Mouse (Mus musculus): ENCODE results near the gene Sugp1. TPM values are rescaled to one million over a fixed set of nuclear protein-coding genes. Genes with fewer than 3 reads are reported as not detected.
A peak's percentile ranks its signal among the peaks of the same experiment; 100 is the strongest.

Gene Sugp1
- polyA plus RNA-seq, 1 experiment = 10.9 TPM

- WGBS = 5% methylated on average over 56 of the region's 56 CpGs
- Histone ChIP-seq H3K27ac (ENCODE audit: insufficient read depth, low read depth, low read length) (no peak overlapping the region), H3K4me3 (ENCODE audit: insufficient read depth, low read depth, low read length) (no peak overlapping the region), H3K36me3 (ENCODE audit: control insufficient read depth, insufficient read depth, low read length) (no peaks in the 10 kb centered on the region), H3K27me3 (replicated peaks; ENCODE audit: control insufficient read depth, insufficient read depth, low read length) (0 out of 2 replicates have a peak, but pooled peaks cover 3% of the 10 kb centered on the region), H3K4me1 (ENCODE audit: control insufficient read depth, insufficient read depth, low read length) (no peaks in the 10 kb centered on the region)
- no peak for TF ChIP-seq POLR2A (IDR thresholded peaks at IDR 0.05; ENCODE audit: low read depth, low read length)
- TF ChIP-seq CTCF (conservative IDR thresholded peaks at IDR 0.05; ENCODE audit: insufficient read depth, insufficient read length, low read depth, low read length) = peak; percentile 60
- peak; percentile 38 for DNase-seq
These were observed 45.4 kb downstream of the Sugp1 start for GRCm38 (mm10) chr8:70087836-70088650.

- DNase-seq = no peak
- Histone ChIP-seq H3K4me3 (ENCODE audit: insufficient read depth, low read depth, low read length) (no peak overlapping the region), H3K27ac (ENCODE audit: insufficient read depth, low read depth, low read length) (no peak overlapping the region), H3K27me3 (replicated peaks; ENCODE audit: control insufficient read depth, insufficient read depth, low read length) (0 out of 2 replicates have a peak, but pooled peaks cover 3% of the 10 kb centered on the region), H3K4me1 (ENCODE audit: control insufficient read depth, insufficient read depth, low read length) (no peaks in the 10 kb centered on the region), H3K36me3 (ENCODE audit: control insufficient read depth, insufficient read depth, low read length) (no peaks in the 10 kb centered on the region)
- 65% methylated on average over 9 of the region's 9 CpGs for WGBS
- no peak for TF ChIP-seq POLR2A (IDR thresholded peaks at IDR 0.05; ENCODE audit: low read depth, low read length)
- TF ChIP-seq CTCF (conservative IDR thresholded peaks at IDR 0.05; ENCODE audit: insufficient read depth, insufficient read length, low read depth, low read length) = no peak
These were observed 46.8 kb downstream of the Sugp1 start for GRCm38 (mm10) chr8:70089296-70089960.

GRCm38 (mm10) chr8:70092786-70093185, 50.2 kb downstream of the Sugp1 start:
- 63% methylated on average over 8 of the region's 8 CpGs for WGBS
- no peak for TF ChIP-seq POLR2A (IDR thresholded peaks at IDR 0.05; ENCODE audit: low read depth, low read length)
- TF ChIP-seq CTCF (conservative IDR thresholded peaks at IDR 0.05; ENCODE audit: insufficient read depth, insufficient read length, low read depth, low read length) = no peak
- no peak overlapping the region for H3K4me3 ChIP-seq (ENCODE audit: insufficient read depth, low read depth, low read length)

GRCm38 (mm10) chr8:70099276-70099675, 56.7 kb downstream of the Sugp1 start:
- no peak for TF ChIP-seq CTCF (conservative IDR thresholded peaks at IDR 0.05; ENCODE audit: insufficient read depth, insufficient read length, low read depth, low read length)
- no peak for TF ChIP-seq POLR2A (IDR thresholded peaks at IDR 0.05; ENCODE audit: low read depth, low read length)
- H3K36me3 ChIP-seq (ENCODE audit: control insufficient read depth, insufficient read depth, low read length) = no peaks in the 10 kb centered on the region
- WGBS = 69% methylated on average over 8 of the region's 8 CpGs

More at GRCm38 (mm10) chr8:70092786-70093185, 50.2 kb downstream of the Sugp1 start:
- Histone ChIP-seq H3K36me3 (ENCODE audit: control insufficient read depth, insufficient read depth, low read length) (no peaks in the 10 kb centered on the region), H3K4me1 (ENCODE audit: control insufficient read depth, insufficient read depth, low read length) (no peaks in the 10 kb centered on the region), H3K27ac (ENCODE audit: insufficient read depth, low read depth, low read length) (no peak overlapping the region), H3K27me3 (replicated peaks; ENCODE audit: control insufficient read depth, insufficient read depth, low read length) (0 out of 2 replicates have a peak, but pooled peaks cover 3% of the 10 kb centered on the region)
- no peak for DNase-seq

GRCm38 (mm10) chr8:70100241-70100640, 57.6 kb downstream of the Sugp1 start:
- DNase-seq = no peak
- TF ChIP-seq CTCF (conservative IDR thresholded peaks at IDR 0.05; ENCODE audit: insufficient read depth, insufficient read length, low read depth, low read length) (no peak), POLR2A (IDR thresholded peaks at IDR 0.05; ENCODE audit: low read depth, low read length) (no peak)
- Histone ChIP-seq H3K27me3 (replicated peaks; ENCODE audit: control insufficient read depth, insufficient read depth, low read length) (no peaks in the 10 kb centered on the region), H3K27ac (ENCODE audit: insufficient read depth, low read depth, low read length) (no peak overlapping the region), H3K36me3 (ENCODE audit: control insufficient read depth, insufficient read depth, low read length) (no peaks in the 10 kb centered on the region), H3K4me1 (ENCODE audit: control insufficient read depth, insufficient read depth, low read length) (no peaks in the 10 kb centered on the region), H3K4me3 (ENCODE audit: insufficient read depth, low read depth, low read length) (no peak overlapping the region)
- 76% methylated on average over 8 of the region's 8 CpGs for WGBS

More at GRCm38 (mm10) chr8:70099276-70099675, 56.7 kb downstream of the Sugp1 start:
- H3K27ac ChIP-seq (ENCODE audit: insufficient read depth, low read depth, low read length) = no peak overlapping the region
- H3K27me3 ChIP-seq (replicated peaks; ENCODE audit: control insufficient read depth, insufficient read depth, low read length) = no peaks in the 10 kb centered on the region
- no peak overlapping the region for H3K4me3 ChIP-seq (ENCODE audit: insufficient read depth, low read depth, low read length)
- DNase-seq = no peak
- no peaks in the 10 kb centered on the region for H3K4me1 ChIP-seq (ENCODE audit: control insufficient read depth, insufficient read depth, low read length)

GRCm38 (mm10) chr8:70104506-70104905, 61.9 kb downstream of the Sugp1 start:
- peak; percentile 52 for DNase-seq
- H3K27me3 ChIP-seq (replicated peaks; ENCODE audit: control insufficient read depth, insufficient read depth, low read length) = no peaks in the 10 kb centered on the region
- TF ChIP-seq CTCF (conservative IDR thresholded peaks at IDR 0.05; ENCODE audit: insufficient read depth, insufficient read length, low read depth, low read length) = peak; percentile 88
- no peak for TF ChIP-seq POLR2A (IDR thresholded peaks at IDR 0.05; ENCODE audit: low read depth, low read length)
- no peaks in the 10 kb centered on the region for H3K4me1 ChIP-seq (ENCODE audit: control insufficient read depth, insufficient read depth, low read length)
- H3K27ac ChIP-seq (ENCODE audit: insufficient read depth, low read depth, low read length) = no peak overlapping the region
- WGBS = 11% methylated on average over 6 of the region's 6 CpGs
- H3K36me3 ChIP-seq (ENCODE audit: control insufficient read depth, insufficient read depth, low read length) = no peaks in the 10 kb centered on the region
- H3K4me3 ChIP-seq (ENCODE audit: insufficient read depth, low read depth, low read length) = no peak overlapping the region

GRCm38 (mm10) chr8:70104922-70105321, 62.3 kb downstream of the Sugp1 start:
- no peaks in the 10 kb centered on the region for H3K4me1 ChIP-seq (ENCODE audit: control insufficient read depth, insufficient read depth, low read length)
- DNase-seq = no peak
- H3K4me3 ChIP-seq (ENCODE audit: insufficient read depth, low read depth, low read length) = no peak overlapping the region
- no peak for TF ChIP-seq POLR2A (IDR thresholded peaks at IDR 0.05; ENCODE audit: low read depth, low read length)
- TF ChIP-seq CTCF (conservative IDR thresholded peaks at IDR 0.05; ENCODE audit: insufficient read depth, insufficient read length, low read depth, low read length) = no peak
- no peaks in the 10 kb centered on the region for H3K36me3 ChIP-seq (ENCODE audit: control insufficient read depth, insufficient read depth, low read length)
- 65% methylated on average over 7 of the region's 7 CpGs for WGBS
- H3K27ac ChIP-seq (ENCODE audit: insufficient read depth, low read depth, low read length) = no peak overlapping the region
- H3K27me3 ChIP-seq (replicated peaks; ENCODE audit: control insufficient read depth, insufficient read depth, low read length) = no peaks in the 10 kb centered on the region
